Mouse (Mus musculus): ENCODE measurements around the gene Nmnat3. TPM values are rescaled to one million over a fixed set of nuclear protein-coding genes. Genes with fewer than 3 reads are reported as not detected.

The Nmnat3 gene
- polyA plus RNA-seq, 1 experiment from 2014 or later = 13.7 TPM

DNA sequence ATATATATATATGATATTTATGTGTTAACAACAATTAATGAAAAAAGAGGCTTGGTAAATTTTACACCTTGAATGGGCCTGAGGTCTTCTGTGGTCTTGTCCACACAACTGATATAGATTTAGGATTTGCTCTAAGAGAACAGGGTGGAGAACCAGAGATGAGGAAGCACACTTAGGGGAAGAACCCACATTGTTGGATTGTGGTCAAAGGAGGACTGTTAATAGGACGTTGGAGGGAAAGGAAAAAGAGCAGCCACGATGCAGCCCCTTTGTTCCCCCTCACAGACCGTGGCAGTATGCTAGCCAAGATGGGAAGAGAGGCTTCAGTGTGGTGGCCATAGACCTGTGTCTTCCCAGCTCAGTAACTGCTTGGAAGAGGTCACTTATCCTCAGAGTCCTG lies 11.5 kb downstream of the Nmnat3 start:
- no peak for ATAC-seq (replicated peaks; ENCODE audit: extremely low read depth, insufficient read depth, low FRiP score)
- Histone ChIP-seq H3K27me3 (ENCODE audit: control insufficient read depth, insufficient read depth, low read length) (no peaks in the 10 kb centered on the region), H3K27ac (ENCODE audit: low read length) (no peak overlapping the region), H3K36me3 (ENCODE audit: control insufficient read depth, insufficient read depth) (no peaks in the 10 kb centered on the region), H3K9ac (ENCODE audit: low read length) (no peak overlapping the region), H3K4me3 (ENCODE audit: low read length) (no peak overlapping the region), H3K9me3 (replicated peaks; ENCODE audit: control insufficient read depth, low read length) (no peaks in the 10 kb centered on the region), H3K4me2 (ENCODE audit: low read depth, low read length) (no peak overlapping the region), H3K4me1 (ENCODE audit: control insufficient read depth, insufficient read depth, low read length) (peaks cover 9% of the 10 kb centered on the region)
- WGBS = 76% methylated on average over 3 of the region's 3 CpGs

DNA sequence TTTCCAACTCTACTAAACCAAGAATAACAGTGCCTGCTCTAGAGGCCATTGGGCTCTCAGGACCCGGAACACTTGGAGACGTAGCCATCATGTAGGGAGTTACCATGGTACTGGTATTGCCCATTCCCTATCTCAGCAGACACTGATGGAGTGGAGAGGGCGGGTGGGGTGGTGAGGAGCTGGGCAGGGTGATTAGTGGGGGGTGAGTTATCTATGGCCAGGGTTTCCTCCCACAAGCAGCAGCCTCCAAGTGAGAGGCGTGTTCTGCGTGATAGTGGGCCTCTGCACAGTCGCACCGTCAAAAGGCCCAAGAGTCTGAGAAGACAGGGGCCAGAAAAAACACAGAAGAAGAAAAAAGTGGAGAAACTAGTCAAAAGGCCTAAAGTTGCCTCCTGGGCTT lies 12.0 kb downstream of the Nmnat3 start:
- Histone ChIP-seq H3K4me2 (ENCODE audit: low read depth, low read length) (no peak overlapping the region), H3K27ac (ENCODE audit: low read length) (no peak overlapping the region), H3K36me3 (ENCODE audit: control insufficient read depth, insufficient read depth) (no peaks in the 10 kb centered on the region), H3K9ac (ENCODE audit: low read length) (no peak overlapping the region), H3K4me3 (ENCODE audit: low read length) (no peak overlapping the region), H3K4me1 (ENCODE audit: control insufficient read depth, insufficient read depth, low read length) (peaks cover 9% of the 10 kb centered on the region), H3K9me3 (replicated peaks; ENCODE audit: control insufficient read depth, low read length) (no peaks in the 10 kb centered on the region), H3K27me3 (ENCODE audit: control insufficient read depth, insufficient read depth, low read length) (no peaks in the 10 kb centered on the region)
- ATAC-seq (replicated peaks; ENCODE audit: extremely low read depth, insufficient read depth, low FRiP score) = no peak
- 73% methylated on average over 7 of the region's 7 CpGs for WGBS

- Histone ChIP-seq H3K9ac (ENCODE audit: low read length) (no peak overlapping the region), H3K4me1 (ENCODE audit: control insufficient read depth, insufficient read depth, low read length) (peaks cover 9% of the 10 kb centered on the region), H3K27ac (ENCODE audit: low read length) (no peak overlapping the region), H3K27me3 (ENCODE audit: control insufficient read depth, insufficient read depth, low read length) (no peaks in the 10 kb centered on the region), H3K36me3 (ENCODE audit: control insufficient read depth, insufficient read depth) (no peaks in the 10 kb centered on the region), H3K4me3 (ENCODE audit: low read length) (no peak overlapping the region), H3K9me3 (replicated peaks; ENCODE audit: control insufficient read depth, low read length) (no peaks in the 10 kb centered on the region), H3K4me2 (ENCODE audit: low read depth, low read length) (no peak overlapping the region)
- WGBS = 75% methylated on average over 7 of the region's 7 CpGs
- ATAC-seq (replicated peaks; ENCODE audit: extremely low read depth, insufficient read depth, low FRiP score) = no peak
Measured at GRCm38 (mm10) chr9:98300582-98300981, 13.3 kb downstream of the Nmnat3 start.

DNA sequence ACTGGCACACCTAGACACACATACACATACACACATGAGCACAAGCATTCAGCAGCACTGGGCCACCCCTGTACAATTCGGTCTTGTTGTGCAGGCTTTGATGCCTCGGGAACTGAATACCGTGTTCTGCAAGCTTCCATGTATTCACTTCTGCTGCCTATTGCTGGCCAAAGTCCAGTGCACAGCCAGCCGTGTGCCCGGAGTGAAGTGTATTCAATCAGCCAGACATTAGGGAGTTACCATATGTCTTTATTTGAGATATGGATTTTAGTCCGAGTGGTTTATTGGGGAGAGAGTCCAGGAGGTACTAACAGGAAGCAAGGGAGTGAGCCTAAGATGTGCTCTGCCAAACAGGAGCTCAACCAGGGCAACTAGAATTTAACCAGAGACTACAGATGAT lies 19.8 kb downstream of the Nmnat3 start:
- no peaks in the 10 kb centered on the region for H3K4me1 ChIP-seq (ENCODE audit: control insufficient read depth, insufficient read depth, low read length)
- no peak overlapping the region for H3K27ac ChIP-seq (ENCODE audit: low read length)
- no peaks in the 10 kb centered on the region for H3K27me3 ChIP-seq (ENCODE audit: control insufficient read depth, insufficient read depth, low read length)
- no peak overlapping the region for H3K4me3 ChIP-seq (ENCODE audit: low read length)
- H3K9me3 ChIP-seq (replicated peaks; ENCODE audit: control insufficient read depth, low read length) = peaks cover 4% of the 10 kb centered on the region; the same call in 1 of the 2 replicates
- H3K36me3 ChIP-seq (ENCODE audit: control insufficient read depth, insufficient read depth) = peaks cover 3% of the 10 kb centered on the region; the same call in 1 of the 2 replicates
- no peak for ATAC-seq (replicated peaks; ENCODE audit: extremely low read depth, insufficient read depth, low FRiP score)
- no peak overlapping the region for H3K4me2 ChIP-seq (ENCODE audit: low read depth, low read length)
- WGBS = 72% methylated on average over 6 of the region's 6 CpGs
- no peak overlapping the region for H3K9ac ChIP-seq (ENCODE audit: low read length)

GRCm38 (mm10) chr9:98311316-98311965 lies 24.2 kb downstream of the Nmnat3 start:
- peaks cover 3% of the 10 kb centered on the region for H3K4me1 ChIP-seq (ENCODE audit: control insufficient read depth, insufficient read depth, low read length)
- H3K27me3 ChIP-seq (ENCODE audit: control insufficient read depth, insufficient read depth, low read length) = no peaks in the 10 kb centered on the region
- H3K9me3 ChIP-seq (replicated peaks; ENCODE audit: control insufficient read depth, low read length) = peaks cover 4% of the 10 kb centered on the region; the same call in 1 of the 2 replicates
- WGBS = 81% methylated on average over 12 of the region's 12 CpGs
- ATAC-seq (replicated peaks; ENCODE audit: extremely low read depth, insufficient read depth, low FRiP score) = no peak
- no peak overlapping the region for H3K4me2 ChIP-seq (ENCODE audit: low read depth, low read length)
- H3K9ac ChIP-seq (ENCODE audit: low read length) = no peak overlapping the region
- H3K27ac ChIP-seq (ENCODE audit: low read length) = no peak overlapping the region
- peaks cover 3% of the 10 kb centered on the region; the same call in 1 of the 2 replicates for H3K36me3 ChIP-seq (ENCODE audit: control insufficient read depth, insufficient read depth)
- H3K4me3 ChIP-seq (ENCODE audit: low read length) = no peak overlapping the region

DNA sequence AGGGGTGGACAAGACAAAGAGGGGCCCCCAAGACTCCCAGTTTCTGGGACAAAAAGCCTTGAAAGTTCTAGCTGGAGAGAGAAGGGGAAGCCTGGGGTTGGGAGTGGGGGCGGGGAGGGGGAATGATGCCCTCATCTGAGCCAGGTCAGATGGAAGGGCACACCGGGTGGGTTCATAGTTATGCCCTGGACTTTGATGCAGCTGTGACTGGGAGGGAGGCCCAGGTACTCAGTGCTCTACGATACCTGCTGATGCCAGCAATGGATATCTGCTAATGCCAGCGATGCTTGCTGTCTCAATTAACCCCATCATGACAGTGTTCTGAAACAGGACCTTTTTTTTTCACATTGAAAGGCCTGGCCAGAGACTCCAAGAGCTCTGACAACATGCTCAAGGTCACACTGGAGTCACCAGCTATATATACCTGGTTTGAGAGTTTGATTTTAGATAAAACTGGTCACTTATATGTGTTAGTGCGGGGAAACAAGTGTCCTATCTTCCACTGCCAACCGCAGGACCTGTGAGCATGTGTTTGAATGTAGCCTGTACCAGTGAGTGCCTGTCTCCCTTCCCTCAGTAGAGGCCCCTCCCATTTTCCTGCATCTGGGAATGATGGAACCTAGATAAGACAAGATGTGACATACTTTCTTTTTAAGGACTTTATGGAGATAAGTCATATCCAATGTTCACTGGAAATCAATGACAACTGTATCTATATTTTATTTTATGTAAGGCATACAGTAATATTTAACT lies 25.6 kb downstream of the Nmnat3 start:
- 70% methylated on average over 6 of the region's 6 CpGs for WGBS
- Histone ChIP-seq H3K36me3 (ENCODE audit: control insufficient read depth, insufficient read depth) (peaks cover 3% of the 10 kb centered on the region; the same call in 1 of the 2 replicates), H3K9me3 (replicated peaks; ENCODE audit: control insufficient read depth, low read length) (peaks cover 4% of the 10 kb centered on the region; the same call in 1 of the 2 replicates), H3K4me3 (ENCODE audit: low read length) (no peak overlapping the region), H3K4me1 (ENCODE audit: control insufficient read depth, insufficient read depth, low read length) (peaks cover 3% of the 10 kb centered on the region), H3K27ac (ENCODE audit: low read length) (no peak overlapping the region), H3K27me3 (ENCODE audit: control insufficient read depth, insufficient read depth, low read length) (no peaks in the 10 kb centered on the region), H3K9ac (ENCODE audit: low read length) (no peak overlapping the region), H3K4me2 (ENCODE audit: low read depth, low read length) (no peak overlapping the region)
- ATAC-seq (replicated peaks; ENCODE audit: extremely low read depth, insufficient read depth, low FRiP score) = no peak

GRCm38 (mm10) chr9:98313587-98313986 lies 26.4 kb downstream of the Nmnat3 start:
- Histone ChIP-seq H3K9ac (ENCODE audit: low read length) (no peak overlapping the region), H3K27ac (ENCODE audit: low read length) (no peak overlapping the region), H3K36me3 (ENCODE audit: control insufficient read depth, insufficient read depth) (peaks cover 3% of the 10 kb centered on the region; the same call in 1 of the 2 replicates), H3K27me3 (ENCODE audit: control insufficient read depth, insufficient read depth, low read length) (no peaks in the 10 kb centered on the region), H3K4me2 (ENCODE audit: low read depth, low read length) (no peak overlapping the region), H3K9me3 (replicated peaks; ENCODE audit: control insufficient read depth, low read length) (peaks cover 4% of the 10 kb centered on the region; the same call in 1 of the 2 replicates), H3K4me1 (ENCODE audit: control insufficient read depth, insufficient read depth, low read length) (peaks cover 3% of the 10 kb centered on the region), H3K4me3 (ENCODE audit: low read length) (no peak overlapping the region)
- 81% methylated on average over 6 of the region's 6 CpGs for WGBS
- ATAC-seq (replicated peaks; ENCODE audit: extremely low read depth, insufficient read depth, low FRiP score) = no peak

GRCm38 (mm10) chr9:98314059-98314650 lies 26.9 kb downstream of the Nmnat3 start:
- ATAC-seq (replicated peaks; ENCODE audit: extremely low read depth, insufficient read depth, low FRiP score) = no peak

DNA sequence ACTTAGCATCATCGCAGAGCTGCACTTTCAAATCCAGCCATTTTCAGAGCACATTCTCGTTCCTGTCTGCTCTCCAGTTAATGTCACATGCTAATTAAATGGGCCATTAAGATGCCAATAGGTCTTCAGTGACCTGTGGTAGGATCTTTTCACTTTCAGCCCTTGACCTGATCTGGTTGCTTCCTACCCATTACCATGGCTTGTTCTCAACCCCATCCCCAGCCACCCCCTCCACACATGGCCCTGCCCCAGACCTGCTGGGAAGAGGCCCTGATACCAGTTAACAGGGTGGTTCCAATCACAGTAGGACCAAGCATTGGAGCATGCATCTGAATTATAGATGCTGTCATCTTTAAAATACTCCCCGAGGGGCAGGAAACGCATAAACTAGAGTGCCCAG lies 30.7 kb downstream of the Nmnat3 start:
- peaks cover 2% of the 10 kb centered on the region for H3K4me1 ChIP-seq (ENCODE audit: control insufficient read depth, insufficient read depth, low read length)
- no peak for ATAC-seq (replicated peaks; ENCODE audit: extremely low read depth, insufficient read depth, low FRiP score)
- H3K9ac ChIP-seq (ENCODE audit: low read length) = no peak overlapping the region
- 0 out of 2 replicates have a peak, but pooled peaks cover 6% of the 10 kb centered on the region for H3K9me3 ChIP-seq (replicated peaks; ENCODE audit: control insufficient read depth, low read length)
- no peak overlapping the region for H3K4me2 ChIP-seq (ENCODE audit: low read depth, low read length)
- no peaks in the 10 kb centered on the region for H3K36me3 ChIP-seq (ENCODE audit: control insufficient read depth, insufficient read depth)
- H3K27me3 ChIP-seq (ENCODE audit: control insufficient read depth, insufficient read depth, low read length) = no peaks in the 10 kb centered on the region
- no peak overlapping the region for H3K27ac ChIP-seq (ENCODE audit: low read length)
- WGBS = 79% methylated on average over 4 of the region's 4 CpGs
- no peak overlapping the region for H3K4me3 ChIP-seq (ENCODE audit: low read length)

More at GRCm38 (mm10) chr9:98314059-98314650, 26.9 kb downstream of the Nmnat3 start:
- H3K4me3 ChIP-seq (ENCODE audit: low read length) = no peak overlapping the region
- peaks cover 4% of the 10 kb centered on the region; the same call in 1 of the 2 replicates for H3K9me3 ChIP-seq (replicated peaks; ENCODE audit: control insufficient read depth, low read length)
- H3K4me2 ChIP-seq (ENCODE audit: low read depth, low read length) = no peak overlapping the region
- H3K27ac ChIP-seq (ENCODE audit: low read length) = no peak overlapping the region
- H3K4me1 ChIP-seq (ENCODE audit: control insufficient read depth, insufficient read depth, low read length) = peaks cover 3% of the 10 kb centered on the region
- no peak overlapping the region for H3K9ac ChIP-seq (ENCODE audit: low read length)
- H3K36me3 ChIP-seq (ENCODE audit: control insufficient read depth, insufficient read depth) = peaks cover 3% of the 10 kb centered on the region; the same call in 1 of the 2 replicates
- no peaks in the 10 kb centered on the region for H3K27me3 ChIP-seq (ENCODE audit: control insufficient read depth, insufficient read depth, low read length)
- WGBS = 72% methylated on average over 7 of the region's 7 CpGs
